In genomic region chr4:87086933-87087577, GRCm38 (mm10) we compare ENCODE assay signal across 9 mouse cellular contexts.
A peak's percentile ranks its signal among the peaks of the same experiment; 100 is the strongest.
DNase-seq lines count a peak whose midpoint lies in the region; ATAC-seq lines count a peak whose summit lies in the region.
"Had no signal": no experiment of that assay in that cellular context is flagged by ENCODE, and none has a peak within 500 bp of the region (broad histone marks: within the 10 kb centered on the region; RNA-seq: fewer than 3 reads in every experiment).

No protein-coding gene starts in this region.

- H3K9ac ChIP-seq in forebrain, embryonic 16.5 days (replicated peaks; ENCODE audit: low read depth, low read length), result no peak overlapping the region
- H3K9ac ChIP-seq in hindbrain, embryonic 16.5 days (ENCODE audit: low read depth, low read length), result no peak overlapping the region

- H3K4me3 ChIP-seq in forebrain, embryonic 16.5 days (replicated peaks; ENCODE audit: low read length), result no peak overlapping the region
- no peak overlapping the region for H3K4me3 ChIP-seq in hindbrain, embryonic 16.5 days (ENCODE audit: low read length)

- peak; percentile 72 for ATAC-seq in forebrain, embryonic 16.5 days
- ATAC-seq in hindbrain, embryonic 16.5 days, result peak; percentile 75
- ATAC-seq in erythroid progenitor cell, adult 5-6 weeks (replicated peaks; ENCODE audit: low FRiP score, poor library complexity, severe bottlenecking), result no peak
- ATAC-seq in activated CD4-positive, CD25-positive, alpha-beta regulatory T cell, adult 4 months, result no peak

- WGBS in forebrain, embryonic 16.5 days, result 54% methylated on average over 11 of the region's 11 CpGs
- 52% methylated on average over 11 of the region's 11 CpGs for WGBS in hindbrain, embryonic 16.5 days

- H3K4me1 ChIP-seq in forebrain, embryonic 16.5 days (replicated peaks; ENCODE audit: control insufficient read depth, insufficient read depth, low read length), result peaks cover 7% of the 10 kb centered on the region; the same call in 1 of the 2 replicates
- no peaks in the 10 kb centered on the region; the same call in 1 of the 2 replicates for H3K4me1 ChIP-seq in hindbrain, embryonic 16.5 days (ENCODE audit: control insufficient read depth, insufficient read depth, low read depth, low read length)

- peak; percentile 3 for DNase-seq in urinary bladder, postnatal 25 days (ENCODE audit: low spot score)
- DNase-seq in urinary bladder, postnatal 10 days (ENCODE audit: low spot score), result no peak
- DNase-seq in skeletal muscle tissue, adult 2 months (ENCODE audit: low read depth, low spot score), result peak; percentile 76
- DNase-seq in thymus, postnatal 25 days, result no peak
- DNase-seq: thymus, adult 18-20 months had no signal

- no peaks in the 10 kb centered on the region for H3K27me3 ChIP-seq in forebrain, embryonic 16.5 days (replicated peaks; ENCODE audit: control insufficient read depth, insufficient read depth, low read length)
- H3K27me3 ChIP-seq in hindbrain, embryonic 16.5 days (replicated peaks; ENCODE audit: control insufficient read depth, insufficient read depth, low read length), result no peaks in the 10 kb centered on the region

- no peak overlapping the region for H3K27ac ChIP-seq in forebrain, embryonic 16.5 days (ENCODE audit: low read length)
- H3K27ac ChIP-seq in hindbrain, embryonic 16.5 days (ENCODE audit: low read depth, low read length), result peak overlapping the region; percentile 67

- H3K36me3 ChIP-seq in forebrain, embryonic 16.5 days (ENCODE audit: control insufficient read depth, insufficient read depth), result no peaks in the 10 kb centered on the region
- H3K36me3 ChIP-seq in hindbrain, embryonic 16.5 days (ENCODE audit: control insufficient read depth, insufficient read depth, low read length), result no peaks in the 10 kb centered on the region

- no peak overlapping the region for H3K4me2 ChIP-seq in forebrain, embryonic 16.5 days (ENCODE audit: low read length)
- H3K4me2 ChIP-seq in hindbrain, embryonic 16.5 days (ENCODE audit: low read length), result no peak overlapping the region

- H3K9me3 ChIP-seq in forebrain, embryonic 16.5 days (ENCODE audit: control insufficient read depth, low read length), result no peaks in the 10 kb centered on the region
- H3K9me3 ChIP-seq in hindbrain, embryonic 16.5 days (ENCODE audit: control insufficient read depth, low read length), result no peaks in the 10 kb centered on the region

Comparison
In these comparisons a context has a peak if more than half of its experiments do, and no peak if none do; other contexts are left out.
1. DNase-seq: peak in urinary bladder, postnatal 25 days (single experiment) and skeletal muscle tissue, adult 2 months (single experiment); none in urinary bladder, postnatal 10 days (single experiment) and thymus, postnatal 25 days (single experiment).
2. ATAC-seq: peak in forebrain, embryonic 16.5 days (single experiment) and hindbrain, embryonic 16.5 days (single experiment); none in erythroid progenitor cell, adult 5-6 weeks (single experiment) and activated CD4-positive, CD25-positive, alpha-beta regulatory T cell, adult 4 months (single experiment).